Mouse (Mus musculus): Measurements from ENCODE around the gene Vegfa. TPM values are rescaled to one million over a fixed set of nuclear protein-coding genes. Genes with fewer than 3 reads are reported as not detected.

Gene Vegfa
- polyA plus RNA-seq, 1 experiment: 52.5 TPM

DNA sequence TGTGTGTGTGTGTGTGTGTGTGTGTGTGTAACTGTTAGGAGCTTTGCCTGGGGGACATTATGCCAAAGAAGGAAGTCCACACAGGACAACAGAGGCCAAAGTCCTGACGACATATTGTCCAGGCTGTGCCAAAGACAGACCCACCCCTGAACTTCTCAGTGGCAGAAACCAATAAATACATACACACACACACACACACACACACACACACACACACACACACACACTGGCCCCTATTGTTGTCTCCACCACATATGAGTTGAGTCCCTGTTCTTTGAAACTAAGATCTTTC is 44.0 kb upstream of the Vegfa start:
- no peaks in the 10 kb centered on the region for H3K79me2 ChIP-seq (ENCODE audit: control insufficient read depth, insufficient read depth)
- H3K36me3 ChIP-seq (ENCODE audit: control insufficient read depth, insufficient read depth): no peaks in the 10 kb centered on the region
- H3ac ChIP-seq (ENCODE audit: control insufficient read depth, insufficient read length, low read depth): no peak overlapping the region
- TF ChIP-seq CTCF (IDR thresholded peaks at IDR 0.05; ENCODE audit: control insufficient read depth, insufficient read depth, insufficient read length) (no peak), MYOG (IDR thresholded peaks at IDR 0.05; ENCODE audit: control insufficient read depth, extremely low read depth, insufficient read length) (no peak), FOSL1 (IDR thresholded peaks at IDR 0.05; ENCODE audit: insufficient read depth, low read length, poor library complexity, severe bottlenecking) (no peak), MYOD1 (IDR thresholded peaks at IDR 0.05; ENCODE audit: control insufficient read depth, insufficient read length, low read depth) (no peak), USF1 (IDR thresholded peaks at IDR 0.05; ENCODE audit: low read depth) (no peak), CEBPB (IDR thresholded peaks at IDR 0.05; ENCODE audit: low read depth) (no peak), MAX (IDR thresholded peaks at IDR 0.05) (no peak)
- H3K27me3 ChIP-seq (ENCODE audit: control insufficient read depth, insufficient read depth, insufficient read length): no peaks in the 10 kb centered on the region
- no peak overlapping the region for H3K4me3 ChIP-seq (ENCODE audit: insufficient read depth, poor library complexity, severe bottlenecking)
- no peaks in the 10 kb centered on the region for H3K79me3 ChIP-seq (ENCODE audit: low read depth)

DNA sequence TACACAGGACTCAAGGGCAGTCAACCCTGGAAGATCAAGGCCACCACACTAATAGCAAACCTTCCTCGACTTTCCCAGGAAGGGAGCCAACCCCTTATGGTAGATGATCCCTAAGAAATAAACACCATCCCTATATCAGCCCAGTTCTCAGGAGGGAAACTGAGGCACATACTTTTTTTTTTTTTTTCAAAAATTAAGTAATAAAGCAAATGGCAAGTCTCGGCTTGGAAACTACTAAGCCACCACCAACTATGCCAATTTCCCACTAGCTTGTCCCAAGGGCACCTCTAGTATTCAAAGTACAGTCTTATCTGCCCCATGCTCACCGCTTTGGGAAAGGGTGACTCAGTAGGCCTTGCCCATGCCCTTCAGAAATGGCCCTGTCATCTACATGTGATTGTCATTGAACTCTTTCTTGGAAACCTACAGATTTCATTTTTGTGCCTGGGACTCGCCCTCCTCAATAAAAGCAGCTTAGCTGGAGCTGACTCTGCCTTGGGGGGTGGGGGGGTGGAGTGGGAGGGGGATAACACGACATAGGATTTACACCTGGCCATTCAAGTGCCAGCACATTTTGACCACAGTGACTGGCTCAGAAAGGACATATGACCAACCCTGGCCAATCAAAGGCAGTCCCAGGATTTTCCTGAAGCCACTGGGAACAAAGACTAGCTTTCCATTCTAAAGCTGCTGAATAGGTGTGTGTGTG is 43.5 kb upstream of the Vegfa start:
- Histone ChIP-seq H3K36me3 (ENCODE audit: control insufficient read depth, insufficient read depth) (no peaks in the 10 kb centered on the region), H3K4me3 (ENCODE audit: insufficient read depth, poor library complexity, severe bottlenecking) (no peak overlapping the region), H3K79me2 (ENCODE audit: control insufficient read depth, insufficient read depth) (no peaks in the 10 kb centered on the region), H3K27me3 (ENCODE audit: control insufficient read depth, insufficient read depth, insufficient read length) (no peaks in the 10 kb centered on the region), H3ac (ENCODE audit: control insufficient read depth, insufficient read length, low read depth) (no peak overlapping the region), H3K79me3 (ENCODE audit: low read depth) (no peaks in the 10 kb centered on the region)
- TF ChIP-seq MAX (IDR thresholded peaks at IDR 0.05): no peak
- TF ChIP-seq FOSL1 (IDR thresholded peaks at IDR 0.05; ENCODE audit: insufficient read depth, low read length, poor library complexity, severe bottlenecking): no peak
- no peak for TF ChIP-seq MYOG (IDR thresholded peaks at IDR 0.05; ENCODE audit: control insufficient read depth, extremely low read depth, insufficient read length)
- peak; percentile 34 for TF ChIP-seq USF1 (IDR thresholded peaks at IDR 0.05; ENCODE audit: low read depth)

DNA sequence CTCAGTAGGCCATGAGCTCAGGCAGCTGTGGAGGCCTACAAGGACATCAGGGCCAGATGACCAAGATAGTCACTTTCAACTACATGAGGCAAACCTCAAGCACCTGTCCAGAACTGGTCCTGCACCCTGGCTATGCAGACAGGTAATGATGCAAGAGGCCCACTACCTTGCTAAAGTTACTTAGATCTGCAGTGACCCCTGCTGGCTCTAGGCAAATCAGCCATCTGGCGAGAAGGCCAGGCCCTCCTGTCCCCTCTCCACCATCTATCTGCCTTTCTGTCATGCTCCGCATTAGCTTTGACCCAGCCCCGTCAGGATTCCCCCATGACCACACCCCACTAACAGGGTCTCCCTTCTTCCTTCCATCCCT is 42.9 kb upstream of the Vegfa start:
- H3K79me3 ChIP-seq (ENCODE audit: low read depth): no peaks in the 10 kb centered on the region
- TF ChIP-seq USF1 (IDR thresholded peaks at IDR 0.05; ENCODE audit: low read depth) (no peak), CEBPB (IDR thresholded peaks at IDR 0.05; ENCODE audit: low read depth) (peak; percentile 65), MYOD1 (IDR thresholded peaks at IDR 0.05; ENCODE audit: control insufficient read depth, insufficient read length, low read depth) (no peak), CTCF (IDR thresholded peaks at IDR 0.05; ENCODE audit: control insufficient read depth, insufficient read depth, insufficient read length) (peak; percentile 60)

DNA sequence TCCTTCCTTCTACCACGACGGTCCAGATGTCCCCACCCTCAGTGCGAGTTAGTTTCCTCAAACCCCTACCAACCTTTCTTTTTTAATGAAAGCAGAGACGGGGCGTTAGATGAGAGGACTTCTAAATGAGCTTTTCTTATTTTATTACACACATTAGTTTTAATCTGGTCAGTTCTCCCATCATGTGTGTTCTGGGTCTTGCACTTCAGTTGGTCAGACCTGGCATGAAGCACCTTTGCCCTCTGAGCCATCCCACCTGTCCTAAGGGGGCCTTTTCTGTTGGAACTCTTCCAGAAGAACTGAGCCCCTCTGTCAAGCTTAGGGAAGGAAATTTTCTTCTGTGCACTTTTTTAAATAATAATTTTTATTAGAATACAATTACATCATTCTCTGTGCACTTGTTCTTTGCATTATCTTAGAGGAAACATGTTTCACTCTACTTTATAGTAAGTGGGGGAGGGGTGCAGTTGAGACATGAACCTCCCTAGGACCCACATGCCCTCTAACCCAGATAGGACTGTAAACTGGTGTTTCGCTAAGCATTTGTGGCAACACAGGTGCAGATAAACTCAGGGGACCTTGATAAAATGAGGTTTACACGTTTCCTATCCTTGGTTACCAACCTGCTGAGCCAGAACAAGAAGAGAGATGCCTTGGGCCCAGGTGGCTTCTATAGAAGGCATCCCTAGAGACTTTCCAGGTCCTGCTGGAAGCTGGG is 42.4 kb upstream of the Vegfa start:
- Histone ChIP-seq H3K79me3 (ENCODE audit: low read depth) (no peaks in the 10 kb centered on the region), H3K4me3 (ENCODE audit: insufficient read depth, poor library complexity, severe bottlenecking) (no peak overlapping the region), H3K36me3 (ENCODE audit: control insufficient read depth, insufficient read depth) (no peaks in the 10 kb centered on the region), H3K79me2 (ENCODE audit: control insufficient read depth, insufficient read depth) (no peaks in the 10 kb centered on the region), H3ac (ENCODE audit: control insufficient read depth, insufficient read length, low read depth) (no peak overlapping the region), H3K27me3 (ENCODE audit: control insufficient read depth, insufficient read depth, insufficient read length) (no peaks in the 10 kb centered on the region)
- no peak for TF ChIP-seq CTCF (IDR thresholded peaks at IDR 0.05; ENCODE audit: control insufficient read depth, insufficient read depth, insufficient read length)
- TF ChIP-seq MYOD1 (IDR thresholded peaks at IDR 0.05; ENCODE audit: control insufficient read depth, insufficient read length, low read depth): no peak
- TF ChIP-seq MAX (IDR thresholded peaks at IDR 0.05): no peak
- TF ChIP-seq USF1 (IDR thresholded peaks at IDR 0.05; ENCODE audit: low read depth): no peak
- TF ChIP-seq MYOG (IDR thresholded peaks at IDR 0.05; ENCODE audit: control insufficient read depth, extremely low read depth, insufficient read length): no peak
- no peak for TF ChIP-seq CEBPB (IDR thresholded peaks at IDR 0.05; ENCODE audit: low read depth)
- no peak for TF ChIP-seq FOSL1 (IDR thresholded peaks at IDR 0.05; ENCODE audit: insufficient read depth, low read length, poor library complexity, severe bottlenecking)

More for the DNA sequence above, 42.9 kb upstream of the Vegfa start:
- Histone ChIP-seq H3K27me3 (ENCODE audit: control insufficient read depth, insufficient read depth, insufficient read length) (no peaks in the 10 kb centered on the region), H3K79me2 (ENCODE audit: control insufficient read depth, insufficient read depth) (no peaks in the 10 kb centered on the region), H3K36me3 (ENCODE audit: control insufficient read depth, insufficient read depth) (no peaks in the 10 kb centered on the region), H3ac (ENCODE audit: control insufficient read depth, insufficient read length, low read depth) (no peak overlapping the region), H3K4me3 (ENCODE audit: insufficient read depth, poor library complexity, severe bottlenecking) (no peak overlapping the region)

DNA sequence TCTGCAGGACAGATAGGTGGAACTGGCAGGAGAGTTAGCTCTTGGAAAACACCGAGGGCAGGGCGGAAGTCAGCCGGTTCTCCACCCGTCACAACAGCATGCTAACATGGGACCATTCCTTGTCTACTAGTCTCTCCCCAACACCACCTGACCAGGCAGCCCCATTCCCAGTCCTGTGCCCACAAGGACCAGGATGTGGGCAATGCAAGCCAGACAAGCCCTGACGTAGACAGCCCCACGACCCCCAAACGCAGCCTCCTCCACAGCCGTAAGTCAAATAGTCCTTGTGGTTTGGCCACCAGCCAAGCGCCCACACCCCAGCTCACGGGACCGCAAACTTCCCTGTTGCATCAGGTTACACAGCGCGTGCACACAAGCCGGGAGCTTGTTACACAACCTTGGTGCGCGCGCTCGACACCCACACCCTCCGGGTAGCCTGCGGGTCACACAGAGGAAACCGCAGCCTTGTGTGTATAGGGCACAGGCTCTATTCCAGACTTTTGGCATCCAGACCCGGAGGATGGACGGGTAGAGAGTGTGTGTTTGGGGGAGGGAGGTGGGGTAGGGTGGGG is 41.6 kb upstream of the Vegfa start:
- no peak overlapping the region for H3ac ChIP-seq (ENCODE audit: control insufficient read depth, insufficient read length, low read depth)
- H3K79me3 ChIP-seq (ENCODE audit: low read depth): no peaks in the 10 kb centered on the region
- no peaks in the 10 kb centered on the region for H3K27me3 ChIP-seq (ENCODE audit: control insufficient read depth, insufficient read depth, insufficient read length)
- TF ChIP-seq CEBPB (IDR thresholded peaks at IDR 0.05; ENCODE audit: low read depth) (peak; percentile 95), MYOG (IDR thresholded peaks at IDR 0.05; ENCODE audit: control insufficient read depth, extremely low read depth, insufficient read length) (no peak), MAX (IDR thresholded peaks at IDR 0.05) (peak; percentile 70), FOSL1 (IDR thresholded peaks at IDR 0.05; ENCODE audit: insufficient read depth, low read length, poor library complexity, severe bottlenecking) (no peak), MYOD1 (IDR thresholded peaks at IDR 0.05; ENCODE audit: control insufficient read depth, insufficient read length, low read depth) (peak; percentile 25), USF1 (IDR thresholded peaks at IDR 0.05; ENCODE audit: low read depth) (peak; percentile 24), CTCF (IDR thresholded peaks at IDR 0.05; ENCODE audit: control insufficient read depth, insufficient read depth, insufficient read length) (no peak)
- H3K79me2 ChIP-seq (ENCODE audit: control insufficient read depth, insufficient read depth): no peaks in the 10 kb centered on the region
- no peaks in the 10 kb centered on the region for H3K36me3 ChIP-seq (ENCODE audit: control insufficient read depth, insufficient read depth)
- H3K4me3 ChIP-seq (ENCODE audit: insufficient read depth, poor library complexity, severe bottlenecking): no peak overlapping the region
